Mouse (Mus musculus): ENCODE results near the gene Lhfpl5.
"Not testable (repeated sequence)": the region's sequence is repeated elsewhere in the genome, so short reads cannot be mapped to it uniquely, and the experiment has no call there.

Gene Lhfpl5

GRCm38 (mm10) chr17:28575244-28576125 lies at the start of gene Lhfpl5:
TSS of gene Lhfpl5 (plus strand) at chr17:28575641.
- DNase-seq (ENCODE audit: low read depth, low spot score): peak; percentile 10

- DNase-seq (ENCODE audit: low read depth, low spot score): no peak
Measured at GRCm38 (mm10) chr17:28527184-28528042, 48.0 kb upstream of the Lhfpl5 start.

GRCm38 (mm10) chr17:28528043-28528351 lies 47.4 kb upstream of the Lhfpl5 start:
- peak; percentile 60 for DNase-seq (ENCODE audit: low read depth, low spot score)

GRCm38 (mm10) chr17:28529116-28529515 lies 46.3 kb upstream of the Lhfpl5 start:
- no peak for DNase-seq (ENCODE audit: low read depth, low spot score)

GRCm38 (mm10) chr17:28530506-28530905 lies 44.9 kb upstream of the Lhfpl5 start, which contains the start of gene Armc12:
TSS of gene Armc12 (plus strand) at chr17:28530806.
- no peak for DNase-seq (ENCODE audit: low read depth, low spot score)

- DNase-seq (ENCODE audit: low read depth, low spot score): no peak
Measured at GRCm38 (mm10) chr17:28531946-28532345, 43.5 kb upstream of the Lhfpl5 start.

- DNase-seq (ENCODE audit: low read depth, low spot score): no peak
Measured at GRCm38 (mm10) chr17:28532557-28532956, 42.9 kb upstream of the Lhfpl5 start.

- DNase-seq (ENCODE audit: low read depth, low spot score): no peak
Measured at GRCm38 (mm10) chr17:28533327-28533726, 42.1 kb upstream of the Lhfpl5 start.

GRCm38 (mm10) chr17:28537881-28538280 lies 37.6 kb upstream of the Lhfpl5 start:
- no peak for DNase-seq (ENCODE audit: low read depth, low spot score)

GRCm38 (mm10) chr17:28546925-28547324 lies 28.5 kb upstream of the Lhfpl5 start:
- no peak for DNase-seq (ENCODE audit: low read depth, low spot score)

GRCm38 (mm10) chr17:28548550-28548949 lies 26.9 kb upstream of the Lhfpl5 start:
- DNase-seq (ENCODE audit: low read depth, low spot score): no peak

GRCm38 (mm10) chr17:28549111-28549510 lies 26.3 kb upstream of the Lhfpl5 start, which contains the start of gene Clpsl2:
TSS of gene Clpsl2 (plus strand) at chr17:28549411.
- no peak for DNase-seq (ENCODE audit: low read depth, low spot score)

GRCm38 (mm10) chr17:28553040-28553793 lies 22.2 kb upstream of the Lhfpl5 start:
- peak; percentile 6 for DNase-seq (ENCODE audit: low read depth, low spot score)

- not testable (repeated sequence) for DNase-seq (ENCODE audit: low read depth, low spot score)
Measured at GRCm38 (mm10) chr17:28554021-28554420, 21.4 kb upstream of the Lhfpl5 start.

- DNase-seq (ENCODE audit: low read depth, low spot score): no peak
Measured at GRCm38 (mm10) chr17:28556635-28557396, 18.6 kb upstream of the Lhfpl5 start.

GRCm38 (mm10) chr17:28557772-28558171 lies 17.7 kb upstream of the Lhfpl5 start:
- no peak for DNase-seq (ENCODE audit: low read depth, low spot score)

GRCm38 (mm10) chr17:28560598-28560997 lies 14.8 kb upstream of the Lhfpl5 start, which contains the start of gene Clps:
TSS of gene Clps (minus strand) at chr17:28560766.
- DNase-seq (ENCODE audit: low read depth, low spot score): no peak

- no peak for DNase-seq (ENCODE audit: low read depth, low spot score)
Measured at GRCm38 (mm10) chr17:28561613-28562012, 13.8 kb upstream of the Lhfpl5 start.

GRCm38 (mm10) chr17:28565181-28565580 lies 10.3 kb upstream of the Lhfpl5 start:
- DNase-seq (ENCODE audit: low read depth, low spot score): no peak

GRCm38 (mm10) chr17:28567541-28567940 lies 7.9 kb upstream of the Lhfpl5 start:
- no peak for DNase-seq (ENCODE audit: low read depth, low spot score)

GRCm38 (mm10) chr17:28571868-28572267 lies 3.6 kb upstream of the Lhfpl5 start:
- DNase-seq (ENCODE audit: low read depth, low spot score): no peak

Data from brain, embryonic 18.5 days (tissue).